Mouse (Mus musculus) small intestine, adult 2 months (tissue): ENCODE results near the gene Setd3.

Experiments used
- CTCF ChIP-seq: fragments of 200-500 bp; IDR thresholded peaks from 2 replicates; pipeline ENCODE4 v1.5.1; 2012; ENCODE audit warnings: low read depth, mild to moderate bottlenecking, control low read depth, inconsistent platforms, low read length, moderate library complexity, mixed read lengths; ENCODE audit not compliant: insufficient replicate concordance, insufficient read length; ENCODE audit errors: extremely low read depth
- POLR2A ChIP-seq: fragments of 200-500 bp; IDR thresholded peaks from 2 replicates; pipeline ENCODE4 v1.6.1; 2012; ENCODE audit warnings: low read depth, mild to moderate bottlenecking, control low read depth, inconsistent platforms, low read length, moderate library complexity

DNA sequence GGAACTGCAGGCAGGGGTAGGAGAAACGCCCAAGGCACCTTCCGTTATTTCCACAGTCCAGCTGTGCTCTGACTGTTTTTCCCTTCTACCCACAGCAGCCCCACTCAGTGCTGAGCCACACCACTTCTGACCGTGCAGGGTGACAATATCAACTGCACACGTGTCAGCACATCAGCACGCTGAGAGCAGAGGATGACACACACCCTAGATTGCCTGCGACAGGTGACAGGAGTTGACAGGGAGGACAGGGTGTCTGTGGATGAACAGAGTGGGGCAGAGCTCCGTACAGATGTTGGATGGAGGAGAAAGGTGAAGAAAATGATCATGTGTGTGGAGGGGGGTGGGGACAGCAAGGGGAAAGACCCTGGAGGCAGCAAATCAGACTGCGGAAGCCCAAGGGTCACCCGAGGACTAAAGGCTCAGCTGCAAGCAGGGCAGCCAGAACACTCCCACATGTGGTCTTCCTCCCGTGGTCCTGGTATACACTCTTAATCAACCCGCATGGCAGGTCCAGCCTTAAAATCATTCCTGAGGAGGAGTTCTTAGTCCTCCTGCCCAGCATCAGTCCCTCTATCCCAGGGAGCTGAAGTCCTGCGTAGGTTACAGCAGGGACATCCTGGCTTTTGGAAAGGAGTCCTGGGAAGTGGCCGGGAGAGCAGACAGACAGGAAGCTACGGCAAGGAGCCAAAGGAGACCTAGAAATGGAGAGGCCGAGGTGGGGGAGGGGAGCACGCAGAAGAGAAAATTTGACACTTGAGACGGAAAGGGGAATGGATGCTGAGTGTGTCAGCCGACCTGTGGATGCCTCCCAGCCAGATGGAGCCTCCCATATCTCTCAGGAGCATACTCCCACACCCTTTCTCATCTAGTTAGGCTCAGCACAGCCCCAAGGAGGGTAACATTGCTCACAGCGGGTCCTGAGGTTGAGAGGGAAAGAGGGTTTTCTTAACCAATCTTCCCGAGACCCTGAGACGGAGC is 108.1 kb downstream of the Setd3 start:
- no peak for TF ChIP-seq CTCF
- no peak for TF ChIP-seq POLR2A
